Mouse (Mus musculus): ENCODE data around the gene Secisbp2l. TPM values are rescaled to one million over a fixed set of nuclear protein-coding genes. Genes with fewer than 3 reads are reported as not detected.

The Secisbp2l gene
- polyA plus RNA-seq (2014; fragmentation: Nextera tagmentation; extraction: Ambion mirVana), result 24.8 and 28.9 TPM in 2 replicates

DNA sequence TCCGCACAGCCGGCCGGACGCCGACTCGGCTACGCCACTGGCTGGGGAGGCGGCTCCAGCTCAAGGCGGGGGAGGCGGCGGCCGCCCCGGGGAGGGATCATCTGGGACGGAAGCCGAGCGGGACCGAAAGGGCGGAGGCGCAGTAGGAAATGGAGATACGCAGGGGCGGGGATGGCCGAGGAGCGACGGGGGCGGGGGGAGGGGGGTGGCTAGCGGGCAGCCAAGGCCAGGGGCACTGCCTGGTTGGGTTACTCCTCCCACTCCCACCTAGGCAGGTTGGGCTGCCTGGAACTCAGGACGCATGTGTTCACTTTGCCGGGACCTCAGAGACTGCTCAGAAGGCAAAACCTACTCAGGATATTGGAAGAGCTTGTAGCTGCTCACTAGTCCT is at the start of gene Secisbp2l:
Secisbp2l (minus strand) TSS at position 152 of the 391 bp plus-strand sequence.
- Histone ChIP-seq H3K4me1 (ENCODE audit: control insufficient read depth, insufficient read depth, low read length) (peaks cover 12% of the 10 kb centered on the region), H3K9me3 (ENCODE audit: control insufficient read depth, low read length) (no peaks in the 10 kb centered on the region), H3K4me3 (ENCODE audit: low read depth, low read length) (peak within 1 kb of the TSS; percentile 88), H3K27ac (ENCODE audit: low read depth, low read length) (peak within 1 kb of the TSS; percentile 52), H3K4me2 (peak within 1 kb of the TSS; percentile 70), H3K36me3 (ENCODE audit: control insufficient read depth, insufficient read depth, low read length) (0 out of 2 replicates have a peak, but pooled peaks cover 2% of the 10 kb centered on the region), H3K9ac (ENCODE audit: low read length) (peak within 1 kb of the TSS; percentile 89), H3K27me3 (ENCODE audit: control insufficient read depth, insufficient read depth, low read length) (no peaks in the 10 kb centered on the region)
- ATAC-seq (ENCODE audit: low FRiP score) (peak; percentile 98), DNase-seq (ENCODE audit: low spot score, missing footprints) (peak; percentile 98)
- 0% methylated on average over 28 of the region's 28 CpGs for WGBS

DNA sequence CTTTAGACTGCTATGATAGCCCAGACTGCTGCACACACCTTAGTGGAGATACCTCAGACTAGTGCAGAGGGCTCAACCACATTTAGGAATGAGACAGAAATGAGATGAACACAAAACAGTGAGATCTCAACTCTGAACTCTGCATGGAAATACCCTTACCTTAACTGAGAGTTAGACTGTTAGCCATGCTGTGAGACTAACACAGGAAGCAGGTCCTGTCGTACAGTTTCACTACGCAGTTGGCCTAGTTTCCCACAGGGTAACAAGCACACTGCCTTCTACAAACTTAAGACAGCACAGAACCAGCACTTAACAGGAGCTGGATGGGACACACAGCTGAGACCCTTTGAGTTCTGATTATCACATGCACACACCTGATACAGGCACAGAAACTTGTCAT is 47.3 kb upstream of the Secisbp2l start:
- H3K27me3 ChIP-seq (ENCODE audit: control insufficient read depth, insufficient read depth, low read length), result no peaks in the 10 kb centered on the region
- H3K9ac ChIP-seq (ENCODE audit: low read length), result no peak overlapping the region
- no peak overlapping the region for H3K27ac ChIP-seq (ENCODE audit: low read depth, low read length)
- H3K4me3 ChIP-seq (ENCODE audit: low read depth, low read length), result no peak overlapping the region
- H3K9me3 ChIP-seq (ENCODE audit: control insufficient read depth, low read length), result no peaks in the 10 kb centered on the region
- 98% methylated on average over 2 of the region's 2 CpGs for WGBS
- no peak overlapping the region for H3K4me2 ChIP-seq
- H3K4me1 ChIP-seq (ENCODE audit: control insufficient read depth, insufficient read depth, low read length), result no peaks in the 10 kb centered on the region
- DNase-seq (ENCODE audit: low spot score, missing footprints) (no peak), ATAC-seq (ENCODE audit: low FRiP score) (no peak)
- H3K36me3 ChIP-seq (ENCODE audit: control insufficient read depth, insufficient read depth, low read length), result no peaks in the 10 kb centered on the region; the same call in 1 of the 2 replicates

DNA sequence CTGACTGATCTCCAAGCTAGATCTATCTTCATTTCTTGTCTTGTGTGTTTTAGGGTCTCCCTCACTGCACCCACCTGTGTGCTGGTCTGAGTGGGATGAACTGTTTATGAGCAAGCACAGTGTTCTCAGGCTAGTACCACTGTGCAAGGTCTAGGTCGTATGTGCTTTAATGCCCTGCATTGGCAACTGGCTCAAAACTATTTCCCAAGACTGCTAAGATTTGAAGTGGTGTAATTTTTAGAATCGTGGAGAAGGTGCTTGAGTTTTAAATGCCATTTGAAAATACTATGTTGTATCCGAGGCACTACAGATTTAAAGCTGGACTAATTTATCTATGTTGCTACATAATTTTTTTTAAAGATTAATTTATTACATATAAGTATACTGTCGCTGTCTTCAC is 45.2 kb upstream of the Secisbp2l start:
- DNase-seq (ENCODE audit: low spot score, missing footprints) (no peak), ATAC-seq (ENCODE audit: low FRiP score) (no peak)
- WGBS, result 89% methylated on average over 4 of the region's 4 CpGs
- Histone ChIP-seq H3K27me3 (ENCODE audit: control insufficient read depth, insufficient read depth, low read length) (no peaks in the 10 kb centered on the region), H3K9me3 (ENCODE audit: control insufficient read depth, low read length) (no peaks in the 10 kb centered on the region), H3K4me3 (ENCODE audit: low read depth, low read length) (no peak overlapping the region), H3K36me3 (ENCODE audit: control insufficient read depth, insufficient read depth, low read length) (no peaks in the 10 kb centered on the region; the same call in 1 of the 2 replicates), H3K9ac (ENCODE audit: low read length) (no peak overlapping the region), H3K27ac (ENCODE audit: low read depth, low read length) (no peak overlapping the region), H3K4me2 (no peak overlapping the region), H3K4me1 (ENCODE audit: control insufficient read depth, insufficient read depth, low read length) (no peaks in the 10 kb centered on the region)

DNA sequence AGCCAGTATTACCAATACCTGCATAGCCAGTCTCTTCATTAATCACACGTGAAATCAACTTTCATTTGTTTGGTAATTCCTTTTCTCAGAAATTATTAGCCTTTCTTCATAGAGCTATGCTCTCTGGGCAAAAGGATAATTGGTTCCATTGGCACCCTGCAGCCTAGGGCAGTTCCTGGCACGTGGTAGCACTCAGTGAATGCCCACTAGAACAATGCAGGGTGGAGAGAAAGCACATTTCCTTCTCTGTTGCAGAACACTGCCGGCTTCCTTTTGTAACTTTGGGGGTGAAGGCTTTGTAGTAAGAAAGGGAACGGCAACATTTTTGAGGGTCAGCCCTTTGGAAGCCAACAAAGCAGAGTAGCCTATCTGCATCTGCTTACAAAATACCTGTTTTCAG is 43.5 kb upstream of the Secisbp2l start:
- Histone ChIP-seq H3K36me3 (ENCODE audit: control insufficient read depth, insufficient read depth, low read length) (no peaks in the 10 kb centered on the region), H3K27ac (ENCODE audit: low read depth, low read length) (no peak overlapping the region), H3K9ac (ENCODE audit: low read length) (no peak overlapping the region), H3K4me1 (ENCODE audit: control insufficient read depth, insufficient read depth, low read length) (no peaks in the 10 kb centered on the region), H3K27me3 (ENCODE audit: control insufficient read depth, insufficient read depth, low read length) (no peaks in the 10 kb centered on the region), H3K9me3 (ENCODE audit: control insufficient read depth, low read length) (no peaks in the 10 kb centered on the region), H3K4me3 (ENCODE audit: low read depth, low read length) (no peak overlapping the region), H3K4me2 (no peak overlapping the region)
- DNase-seq (ENCODE audit: low spot score, missing footprints) (no peak), ATAC-seq (ENCODE audit: low FRiP score) (no peak)
- WGBS, result 69% methylated on average over 4 of the region's 4 CpGs

DNA sequence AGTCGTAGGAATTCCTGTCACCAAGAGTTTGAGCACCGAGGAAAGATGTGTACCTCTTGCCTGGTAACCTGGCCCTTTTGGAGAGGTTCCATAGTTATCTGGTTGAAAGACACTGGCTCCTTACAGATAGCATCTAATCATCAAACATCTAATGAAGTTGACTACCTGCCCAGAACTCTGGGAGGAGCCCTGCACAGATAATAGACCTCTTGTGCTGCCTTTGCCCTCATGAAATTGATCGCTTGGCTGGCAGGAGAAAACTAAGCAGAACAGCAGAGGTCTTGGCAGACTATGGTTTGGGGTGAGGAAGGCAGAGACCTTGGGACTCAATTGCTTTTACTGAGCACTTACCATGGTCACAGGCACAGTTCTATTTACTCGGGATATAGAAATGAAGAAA is 37.7 kb upstream of the Secisbp2l start:
- H3K27ac ChIP-seq (ENCODE audit: low read depth, low read length), result no peak overlapping the region
- H3K27me3 ChIP-seq (ENCODE audit: control insufficient read depth, insufficient read depth, low read length), result no peaks in the 10 kb centered on the region
- no peaks in the 10 kb centered on the region for H3K9me3 ChIP-seq (ENCODE audit: control insufficient read depth, low read length)
- H3K9ac ChIP-seq (ENCODE audit: low read length), result no peak overlapping the region
- WGBS, result 82% methylated on average over 4 of the region's 4 CpGs
- no peak for ATAC-seq (ENCODE audit: low FRiP score)
- no peak for DNase-seq (ENCODE audit: low spot score, missing footprints)
- no peak overlapping the region for H3K4me2 ChIP-seq
- no peak overlapping the region for H3K4me3 ChIP-seq (ENCODE audit: low read depth, low read length)
- no peaks in the 10 kb centered on the region for H3K4me1 ChIP-seq (ENCODE audit: control insufficient read depth, insufficient read depth, low read length)
- H3K36me3 ChIP-seq (ENCODE audit: control insufficient read depth, insufficient read depth, low read length), result no peaks in the 10 kb centered on the region

DNA sequence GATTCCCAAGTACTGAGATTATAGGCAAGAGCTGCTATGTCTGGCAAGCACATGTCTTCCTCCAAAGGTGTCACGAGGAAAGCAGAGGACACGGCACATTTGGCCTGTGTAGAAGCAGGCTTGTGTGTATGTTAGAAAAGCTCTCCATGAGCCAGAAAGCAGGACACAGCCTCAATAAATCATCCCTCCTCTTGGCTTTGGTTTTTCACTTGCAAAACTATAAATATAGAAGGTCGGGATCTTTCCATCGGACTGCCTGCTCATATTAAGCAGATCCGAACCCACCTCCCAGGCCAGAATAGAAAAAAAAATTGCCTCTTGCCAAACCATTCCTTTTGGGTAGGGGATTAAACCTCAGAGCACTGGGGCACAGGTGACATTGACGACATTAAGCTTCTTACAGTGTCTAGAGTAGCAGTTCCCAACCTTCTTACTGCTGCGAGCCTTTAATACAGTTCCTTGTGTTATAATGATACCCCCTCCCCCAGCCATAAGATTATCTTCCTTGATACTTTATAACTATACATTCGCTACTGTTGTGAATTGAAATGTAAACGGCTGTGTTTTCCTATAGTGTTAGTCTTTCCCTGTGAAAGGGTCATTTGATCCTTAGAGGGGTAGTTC is 31.4 kb upstream of the Secisbp2l start:
- H3K4me2 ChIP-seq, result no peak overlapping the region
- 79% methylated on average over 9 of the region's 9 CpGs for WGBS

DNA sequence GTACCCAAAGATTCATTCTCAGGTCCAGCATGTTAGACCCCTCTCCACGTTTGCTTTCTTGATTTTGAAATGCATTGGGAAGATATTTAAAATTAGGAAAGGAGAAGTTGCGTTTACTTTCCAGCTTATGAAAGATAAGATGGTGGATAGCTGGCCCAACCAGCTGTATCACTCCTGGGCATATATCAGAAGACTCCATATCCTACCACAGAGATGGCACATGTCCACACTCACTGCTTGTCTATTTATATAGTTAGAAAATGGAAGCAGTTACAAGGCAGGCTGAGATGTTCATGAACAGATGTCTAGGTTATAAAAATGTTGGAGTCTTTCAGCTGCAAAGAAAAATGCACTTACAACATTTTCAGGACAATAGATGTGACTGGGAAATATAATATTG is 28.7 kb upstream of the Secisbp2l start:
- no peaks in the 10 kb centered on the region for H3K4me1 ChIP-seq (ENCODE audit: control insufficient read depth, insufficient read depth, low read length)
- H3K27me3 ChIP-seq (ENCODE audit: control insufficient read depth, insufficient read depth, low read length), result no peaks in the 10 kb centered on the region
- H3K9ac ChIP-seq (ENCODE audit: low read length), result no peak overlapping the region
- 85% methylated on average over 2 of the region's 2 CpGs for WGBS
- DNase-seq (ENCODE audit: low spot score, missing footprints) (no peak), ATAC-seq (ENCODE audit: low FRiP score) (no peak)
- no peak overlapping the region for H3K27ac ChIP-seq (ENCODE audit: low read depth, low read length)
- H3K4me3 ChIP-seq (ENCODE audit: low read depth, low read length), result no peak overlapping the region
- H3K9me3 ChIP-seq (ENCODE audit: control insufficient read depth, low read length), result no peaks in the 10 kb centered on the region
- H3K4me2 ChIP-seq, result no peak overlapping the region
- H3K36me3 ChIP-seq (ENCODE audit: control insufficient read depth, insufficient read depth, low read length), result no peaks in the 10 kb centered on the region

More for the DNA sequence above, 31.4 kb upstream of the Secisbp2l start:
- H3K9me3 ChIP-seq (ENCODE audit: control insufficient read depth, low read length), result no peaks in the 10 kb centered on the region
- DNase-seq (ENCODE audit: low spot score, missing footprints), result no peak
- no peaks in the 10 kb centered on the region for H3K27me3 ChIP-seq (ENCODE audit: control insufficient read depth, insufficient read depth, low read length)
- H3K4me1 ChIP-seq (ENCODE audit: control insufficient read depth, insufficient read depth, low read length), result no peaks in the 10 kb centered on the region
- ATAC-seq (ENCODE audit: low FRiP score), result no peak
- no peaks in the 10 kb centered on the region for H3K36me3 ChIP-seq (ENCODE audit: control insufficient read depth, insufficient read depth, low read length)
- no peak overlapping the region for H3K27ac ChIP-seq (ENCODE audit: low read depth, low read length)
- H3K9ac ChIP-seq (ENCODE audit: low read length), result no peak overlapping the region
- H3K4me3 ChIP-seq (ENCODE audit: low read depth, low read length), result no peak overlapping the region

DNA sequence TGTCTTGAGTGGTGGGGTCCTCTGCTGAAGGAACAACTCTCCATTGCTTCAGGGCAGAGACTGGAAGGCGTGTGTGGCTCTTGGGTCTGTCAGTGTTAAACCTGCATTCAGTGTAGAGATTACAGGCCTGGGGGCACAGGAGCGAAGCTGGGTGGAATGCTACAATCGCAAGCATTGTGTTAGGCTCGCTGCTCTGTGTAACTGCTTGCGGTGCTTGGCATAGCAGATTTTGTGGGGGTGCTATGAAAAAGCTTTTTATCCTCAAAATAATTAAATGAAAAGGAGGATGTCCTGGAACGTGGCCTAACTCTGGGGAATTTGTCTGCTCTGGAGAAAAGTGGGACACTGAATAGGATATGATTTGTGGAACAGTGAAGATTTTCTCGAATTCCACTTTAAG is 26.9 kb upstream of the Secisbp2l start:
- no peak for ATAC-seq (ENCODE audit: low FRiP score)

DNA sequence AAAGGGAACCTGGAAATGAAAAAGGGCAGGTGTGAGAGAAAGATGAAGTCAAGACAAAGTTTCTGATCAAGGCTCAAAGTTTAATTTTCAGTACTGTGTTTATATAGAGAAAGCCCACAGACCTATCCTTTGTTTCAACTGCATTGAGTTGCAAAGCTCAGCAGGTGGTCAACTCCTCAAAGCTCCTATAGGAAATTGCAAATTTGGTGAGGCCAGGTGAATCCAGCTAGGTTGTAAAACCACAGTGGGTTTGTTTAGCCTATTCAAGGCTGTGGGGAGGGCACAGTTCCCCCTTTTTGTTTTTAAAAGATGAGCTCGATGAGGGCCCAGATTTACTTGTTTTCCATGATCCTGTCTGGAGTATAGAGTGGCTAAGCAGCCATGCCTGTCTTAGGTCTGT is 23.2 kb upstream of the Secisbp2l start:
- DNase-seq (ENCODE audit: low spot score, missing footprints) (no peak), ATAC-seq (ENCODE audit: low FRiP score) (no peak)
- H3K4me3 ChIP-seq (ENCODE audit: low read depth, low read length), result no peak overlapping the region
- WGBS, result 32% methylated on average over 1 of the region's 1 CpGs
- no peak overlapping the region for H3K9ac ChIP-seq (ENCODE audit: low read length)
- no peaks in the 10 kb centered on the region for H3K4me1 ChIP-seq (ENCODE audit: control insufficient read depth, insufficient read depth, low read length)
- no peak overlapping the region for H3K27ac ChIP-seq (ENCODE audit: low read depth, low read length)
- H3K4me2 ChIP-seq, result no peak overlapping the region
- H3K9me3 ChIP-seq (ENCODE audit: control insufficient read depth, low read length), result no peaks in the 10 kb centered on the region
- no peaks in the 10 kb centered on the region for H3K27me3 ChIP-seq (ENCODE audit: control insufficient read depth, insufficient read depth, low read length)
- no peaks in the 10 kb centered on the region for H3K36me3 ChIP-seq (ENCODE audit: control insufficient read depth, insufficient read depth, low read length)

More for the DNA sequence above, 26.9 kb upstream of the Secisbp2l start:
- 79% methylated on average over 7 of the region's 7 CpGs for WGBS
- no peak for DNase-seq (ENCODE audit: low spot score, missing footprints)
- Histone ChIP-seq H3K4me3 (ENCODE audit: low read depth, low read length) (no peak overlapping the region), H3K27me3 (ENCODE audit: control insufficient read depth, insufficient read depth, low read length) (no peaks in the 10 kb centered on the region), H3K36me3 (ENCODE audit: control insufficient read depth, insufficient read depth, low read length) (no peaks in the 10 kb centered on the region), H3K4me2 (no peak overlapping the region), H3K27ac (ENCODE audit: low read depth, low read length) (no peak overlapping the region), H3K4me1 (ENCODE audit: control insufficient read depth, insufficient read depth, low read length) (no peaks in the 10 kb centered on the region), H3K9ac (ENCODE audit: low read length) (no peak overlapping the region), H3K9me3 (ENCODE audit: control insufficient read depth, low read length) (no peaks in the 10 kb centered on the region)

Measured in midbrain, embryonic 11.5 days (tissue).